In genomic region chrX:19237738-19238261, GRCm38 (mm10) we compare ENCODE assay signal across 8 mouse cellular contexts.
DNase-seq lines count a peak whose midpoint lies in the region; ATAC-seq and TF ChIP-seq lines count a peak whose summit lies in the region.

No protein-coding gene starts in this region.

- no peaks in the 10 kb centered on the region for H3K79me2 ChIP-seq in liver, adult 2 months (ENCODE audit: control insufficient read depth, insufficient read depth, low read length)

- H3K4me3 ChIP-seq in embryonic facial prominence, embryonic 11.5 days (ENCODE audit: low read depth, low read length) = peak overlapping the region; percentile 38
- H3K4me3 ChIP-seq in kidney, embryonic 14.5 days (ENCODE audit: low read length) = peak overlapping the region; percentile 45
- H3K4me3 ChIP-seq in liver, adult 2 months (ENCODE audit: insufficient read depth, low read depth, low read length) = peak overlapping the region; percentile 62
- H3K4me3 ChIP-seq in midbrain, postnatal 0 days (ENCODE audit: low read depth, low read length) = peak overlapping the region; percentile 49

- peak overlapping the region; percentile 48 for H3K9ac ChIP-seq in embryonic facial prominence, embryonic 11.5 days (replicated peaks; ENCODE audit: low read length)
- peak overlapping the region; percentile 45 for H3K9ac ChIP-seq in kidney, embryonic 14.5 days (ENCODE audit: low read depth, low read length)
- H3K9ac ChIP-seq in liver, adult 2 months (ENCODE audit: low read depth, low read length) = peak overlapping the region; percentile 38
- peak overlapping the region; percentile 46 for H3K9ac ChIP-seq in midbrain, postnatal 0 days (replicated peaks; ENCODE audit: low read length, poor library complexity, severe bottlenecking)

- no peaks in the 10 kb centered on the region for H3K27me3 ChIP-seq in embryonic facial prominence, embryonic 11.5 days (ENCODE audit: control insufficient read depth, insufficient read depth, low read length)
- H3K27me3 ChIP-seq in kidney, embryonic 14.5 days (ENCODE audit: control insufficient read depth, insufficient read depth, low read length) = no peaks in the 10 kb centered on the region
- no peaks in the 10 kb centered on the region for H3K27me3 ChIP-seq in liver, adult 2 months (ENCODE audit: control insufficient read depth, insufficient read depth, low read length)
- H3K27me3 ChIP-seq in midbrain, postnatal 0 days (ENCODE audit: insufficient read depth, low read length) = no peaks in the 10 kb centered on the region

- peak; percentile 42 to 53 for DNase-seq in left cerebral cortex, adult 18-20 months (ENCODE audit: low spot score in 2 of 2)
- no peak for DNase-seq in left cerebral cortex, adult 11 months (ENCODE audit: low spot score)
- peak; percentile 45 for DNase-seq in embryonic facial prominence, embryonic 11.5 days (ENCODE audit: low spot score)
- DNase-seq in heart, adult 9 months (ENCODE audit: low spot score in 2 of 2) = peak; percentile 1 to 10
- DNase-seq in liver, adult 2 months (ENCODE audit: extremely low read depth, low read depth, low spot score) = peak; percentile 76
- peak; percentile 21 for DNase-seq in midbrain, postnatal 0 days (ENCODE audit: low spot score)
- peak; percentile 4 to 27 for DNase-seq in spleen, postnatal 36 days (ENCODE audit: low spot score in 2 of 2)

- no peaks in the 10 kb centered on the region for H3K9me3 ChIP-seq in embryonic facial prominence, embryonic 11.5 days (replicated peaks; ENCODE audit: control insufficient read depth, low read length)
- H3K9me3 ChIP-seq in kidney, embryonic 14.5 days (ENCODE audit: control insufficient read depth, low read length) = no peaks in the 10 kb centered on the region
- H3K9me3 ChIP-seq in midbrain, postnatal 0 days (ENCODE audit: low read length) = no peaks in the 10 kb centered on the region

- no peak overlapping the region for H3K27ac ChIP-seq in embryonic facial prominence, embryonic 11.5 days (replicated peaks; ENCODE audit: low read depth, low read length)
- no peak overlapping the region for H3K27ac ChIP-seq in kidney, embryonic 14.5 days (ENCODE audit: low read depth, low read length)
- H3K27ac ChIP-seq in liver, adult 2 months (replicated peaks; ENCODE audit: insufficient read depth, low read depth, low read length) = peak overlapping the region; percentile 25
- H3K27ac ChIP-seq in midbrain, postnatal 0 days (ENCODE audit: low read depth, low read length) = no peak overlapping the region

- peak; percentile 94 for ATAC-seq in embryonic facial prominence, embryonic 11.5 days (replicated peaks; ENCODE audit: insufficient number of reproducible peaks, low FRiP score, low TSS enrichment, low read depth)
- peak; percentile 94 for ATAC-seq in kidney, embryonic 14.5 days (ENCODE audit: low FRiP score, low TSS enrichment)
- peak; percentile 87 for ATAC-seq in midbrain, postnatal 0 days (ENCODE audit: low FRiP score)

- no peaks in the 10 kb centered on the region for H3K4me1 ChIP-seq in embryonic facial prominence, embryonic 11.5 days (ENCODE audit: control insufficient read depth, insufficient read depth, low read length)
- no peaks in the 10 kb centered on the region for H3K4me1 ChIP-seq in kidney, embryonic 14.5 days (ENCODE audit: control insufficient read depth, insufficient read depth, low read length)
- H3K4me1 ChIP-seq in liver, adult 2 months (ENCODE audit: control insufficient read depth, insufficient read depth, low read length) = 0 out of 2 replicates have a peak, but pooled peaks cover 1% of the 10 kb centered on the region
- H3K4me1 ChIP-seq in midbrain, postnatal 0 days (ENCODE audit: insufficient read depth, low read length) = no peaks in the 10 kb centered on the region

- H3K4me2 ChIP-seq in embryonic facial prominence, embryonic 11.5 days (ENCODE audit: low read depth, low read length) = peak overlapping the region; percentile 67
- H3K4me2 ChIP-seq in kidney, embryonic 14.5 days (replicated peaks; ENCODE audit: low read depth, low read length) = peak overlapping the region; percentile 64
- H3K4me2 ChIP-seq in midbrain, postnatal 0 days (ENCODE audit: low read depth, low read length, poor library complexity, severe bottlenecking) = peak overlapping the region; percentile 61

- 14% methylated on average over 17 of the region's 26 CpGs for WGBS in embryonic facial prominence, embryonic 11.5 days
- 15% methylated on average over 17 of the region's 26 CpGs for WGBS in kidney, embryonic 14.5 days
- WGBS in liver, adult 2 months = 0% methylated on average over 17 of the region's 26 CpGs
- WGBS in midbrain, postnatal 0 days = 18% methylated on average over 25 of the region's 26 CpGs

- H3K36me3 ChIP-seq in embryonic facial prominence, embryonic 11.5 days (replicated peaks; ENCODE audit: control insufficient read depth, insufficient read depth, low read depth, low read length) = no peaks in the 10 kb centered on the region
- no peaks in the 10 kb centered on the region for H3K36me3 ChIP-seq in kidney, embryonic 14.5 days (ENCODE audit: control insufficient read depth, insufficient read depth, low read length)
- no peaks in the 10 kb centered on the region; the same call in 1 of the 2 replicates for H3K36me3 ChIP-seq in liver, adult 2 months (ENCODE audit: control insufficient read depth, insufficient read depth, low read length)
- no peaks in the 10 kb centered on the region for H3K36me3 ChIP-seq in midbrain, postnatal 0 days (ENCODE audit: insufficient read depth, low read length)

- TF ChIP-seq CTCF in liver, adult 2 months (IDR thresholded peaks at IDR 0.05; ENCODE audit: low read depth, low read length) = 0 out of 2 replicates have a peak, but pooled peaks have one; percentile 8
- TF ChIP-seq CTCF in midbrain, postnatal 0 days (IDR thresholded peaks at IDR 0.05) = no peak

- 0 out of 2 replicates have a peak, but pooled peaks have one; percentile 18 for TF ChIP-seq POLR2A in liver, adult 2 months (IDR thresholded peaks at IDR 0.05; ENCODE audit: extremely low read depth, insufficient read depth, low read length)
